Mouse (Mus musculus) 3T3-L1 (cell line): ENCODE measurements around the gene Bend5.

ENCODE experiments used
- DNase-seq: peaks from one replicate; pipeline ENCODE4 v3.0.0-alpha.2; 2015; ENCODE audit warnings: low read depth, low spot score

The Bend5 gene

DNA sequence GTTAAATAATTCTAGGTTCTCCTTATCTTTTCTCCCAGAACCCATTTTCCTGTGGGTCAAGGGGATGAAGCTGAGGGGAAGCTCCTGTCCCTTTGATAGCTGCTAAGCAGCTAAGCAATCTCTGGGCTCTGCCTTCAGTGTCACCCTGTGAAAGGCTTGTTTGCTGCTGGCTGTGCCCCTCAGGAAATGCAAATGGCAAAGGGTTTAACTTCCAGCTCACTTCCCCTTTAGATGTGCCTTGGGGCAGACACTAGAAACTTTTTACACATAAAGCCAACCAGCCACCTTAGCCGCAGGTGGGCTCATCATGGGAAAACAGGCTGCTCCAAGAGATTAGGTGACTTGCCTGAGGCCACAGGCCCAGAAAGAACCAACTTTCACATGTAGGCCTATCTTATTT is 26.9 kb downstream of the Bend5 start:
- DNase-seq: no peak

DNA sequence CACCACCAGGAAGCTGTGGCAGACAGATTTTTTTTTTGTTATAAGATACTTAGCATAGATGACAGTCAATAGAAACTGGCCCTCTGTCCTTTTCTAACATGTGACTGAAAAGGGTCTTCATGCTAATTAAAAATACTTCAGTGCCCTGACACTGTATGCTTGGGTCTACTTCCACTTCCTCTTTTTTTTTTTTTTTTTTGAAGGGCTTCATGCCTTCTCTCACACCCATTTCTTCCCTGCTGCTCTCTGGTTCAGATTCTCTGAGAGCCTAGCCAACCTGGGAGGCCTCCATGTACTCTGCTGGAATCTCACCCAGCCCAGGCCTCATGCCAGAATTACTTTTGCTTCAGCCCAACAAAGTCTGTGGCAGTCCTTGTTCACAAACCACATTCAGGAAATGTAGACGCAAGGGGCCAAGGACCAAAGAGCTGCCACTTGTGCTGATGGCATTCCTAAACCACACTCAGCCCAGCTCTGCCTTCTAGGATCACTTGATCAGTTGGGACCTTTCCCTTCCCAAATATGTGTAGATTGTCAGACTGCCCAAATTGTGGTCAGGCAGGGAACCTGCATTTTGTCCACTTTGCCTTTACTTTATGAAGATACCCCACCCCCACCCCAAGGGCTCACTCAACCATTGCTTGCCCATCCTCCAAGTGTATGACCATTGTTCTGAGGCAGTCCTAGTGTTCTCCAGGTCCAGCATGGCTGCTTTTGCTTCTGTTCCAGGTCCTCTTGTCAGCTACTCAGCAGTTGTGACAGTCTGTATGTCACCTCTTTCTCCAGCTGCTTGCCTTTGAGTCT is 27.8 kb downstream of the Bend5 start:
- DNase-seq: no peak

DNA sequence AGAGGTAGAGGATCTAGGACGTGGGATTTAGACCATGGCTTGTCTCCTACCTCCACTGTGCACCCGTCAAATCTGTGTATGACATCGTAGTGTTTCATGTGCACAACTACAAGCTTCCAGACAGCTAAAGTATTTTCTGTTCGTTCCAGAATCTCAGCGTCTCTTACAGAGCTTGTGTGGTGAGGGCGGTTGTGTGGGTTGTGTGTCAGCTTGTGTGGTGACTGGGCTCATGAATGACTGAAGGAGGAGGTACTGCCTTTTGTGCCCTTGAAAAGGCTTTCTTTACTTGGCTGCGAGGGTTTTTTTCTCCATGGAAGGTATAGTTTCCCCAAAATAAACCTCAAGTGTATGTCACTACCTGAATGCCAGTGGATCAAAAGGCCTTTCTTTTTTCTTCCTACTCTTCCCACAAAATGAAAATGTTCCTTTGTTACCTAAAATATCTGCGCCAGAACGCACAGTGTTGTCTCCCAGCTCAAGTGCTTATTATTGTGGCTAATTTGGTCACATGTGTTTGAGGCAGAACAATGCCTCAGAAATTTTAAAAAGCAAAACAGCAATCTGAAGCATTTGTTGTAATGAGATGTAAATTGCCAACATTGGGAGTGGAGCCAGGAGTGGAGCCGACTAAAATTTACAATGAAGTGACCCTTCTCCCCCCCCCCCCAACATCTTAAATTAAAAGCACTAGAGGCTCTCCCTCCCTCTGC is 29.3 kb downstream of the Bend5 start:
- DNase-seq: no peak

DNA sequence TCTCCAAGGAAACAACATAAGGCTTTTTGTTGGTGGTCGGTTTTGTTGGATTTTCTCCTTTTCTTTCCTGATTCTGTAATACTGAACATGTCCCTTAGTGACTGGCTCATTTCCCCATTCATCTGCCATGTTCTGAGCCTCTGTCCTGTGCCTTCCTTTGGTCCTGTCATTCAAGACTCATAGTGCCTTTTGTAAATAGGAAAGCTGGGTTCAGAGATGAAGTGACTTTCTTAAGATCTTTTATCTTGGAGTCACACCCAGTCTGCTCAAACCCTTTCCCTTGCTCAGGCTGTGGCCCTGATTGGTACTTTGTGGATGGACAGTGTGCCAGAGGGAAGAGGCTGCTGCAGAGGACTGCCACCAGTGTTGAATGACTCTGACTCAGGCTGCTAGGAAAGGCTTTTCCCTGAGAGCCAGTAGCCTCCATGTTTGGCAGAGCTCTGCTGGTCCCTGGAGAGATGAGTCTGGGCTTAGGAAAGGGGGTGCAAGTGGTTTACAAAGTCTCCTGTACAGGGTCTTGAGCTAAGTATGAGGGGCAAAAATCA is 29.9 kb downstream of the Bend5 start:
- DNase-seq: no peak

DNA sequence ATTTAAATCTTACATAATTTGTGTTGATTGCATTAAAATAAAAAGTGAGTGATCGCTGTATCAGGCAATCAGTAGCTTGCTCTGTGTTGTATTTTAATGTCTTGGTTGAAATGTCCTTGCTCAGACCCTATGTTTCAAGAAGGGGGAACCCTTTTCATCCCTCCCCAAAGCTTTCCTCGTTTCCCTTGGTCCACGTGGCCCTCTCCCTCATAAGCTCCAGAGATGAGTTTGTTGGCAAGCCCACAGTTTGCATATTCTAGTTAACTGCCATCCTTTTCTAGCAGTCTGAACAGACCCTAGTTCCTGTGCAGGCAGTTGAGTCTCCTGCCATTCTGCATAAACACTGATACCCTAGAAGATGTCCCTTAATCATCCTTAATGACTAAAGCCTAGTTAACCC is 33.1 kb downstream of the Bend5 start:
- no peak for DNase-seq

DNA sequence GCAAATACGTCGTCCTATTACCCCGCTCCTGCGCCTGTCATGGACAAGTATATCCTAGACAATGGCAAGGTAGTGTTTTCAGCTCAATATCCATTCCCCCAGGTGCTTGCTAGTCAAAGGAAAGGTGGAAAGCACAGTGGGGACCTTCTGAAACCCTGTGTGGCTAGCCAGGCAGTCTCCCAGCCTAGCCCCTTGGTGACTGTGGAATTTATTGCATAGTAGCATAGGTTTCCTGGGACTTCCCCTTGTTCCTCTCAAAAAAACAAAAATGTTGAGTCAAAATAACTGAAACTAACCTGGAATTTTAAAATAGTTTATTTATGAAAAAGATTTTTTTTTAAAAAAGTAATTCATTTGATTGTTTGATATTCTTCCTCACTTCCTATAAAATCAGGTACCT is 33.8 kb downstream of the Bend5 start:
- no peak for DNase-seq

DNA sequence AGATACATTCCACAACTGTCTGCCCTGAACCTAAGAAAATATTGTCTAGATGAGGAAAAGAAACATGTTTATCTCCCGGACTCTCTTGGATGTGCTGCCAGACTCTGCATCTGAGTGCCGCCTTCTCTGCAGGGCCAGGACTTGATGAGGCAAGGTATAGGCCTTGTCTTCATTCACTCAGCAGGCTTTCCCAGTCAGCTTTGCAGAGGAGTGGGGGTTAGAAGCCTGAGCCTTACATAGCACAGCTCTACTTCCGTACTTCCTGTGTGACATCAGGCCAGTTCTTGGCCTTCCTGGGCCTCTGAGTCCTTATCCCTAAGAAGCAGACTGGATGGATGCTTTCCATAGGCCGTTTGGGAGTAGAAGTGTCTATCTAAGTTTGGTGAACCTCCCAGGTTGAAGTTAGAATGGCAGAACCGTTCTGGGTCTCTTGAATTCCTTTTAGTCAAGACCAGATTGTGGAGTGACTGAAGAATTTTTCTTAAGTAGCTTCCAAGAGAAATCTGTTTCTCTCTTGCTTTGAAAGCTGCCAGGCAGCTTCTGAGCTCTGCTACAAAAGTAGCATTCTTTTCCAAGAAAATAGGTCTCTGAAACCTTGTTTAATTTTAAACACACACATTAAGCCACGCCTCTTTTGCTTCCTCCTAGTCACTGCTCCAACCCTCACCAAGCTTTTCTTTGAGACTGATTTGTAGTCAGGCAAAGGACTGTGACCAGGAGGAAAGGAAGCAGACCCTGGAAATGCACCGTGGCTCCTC is 34.8 kb downstream of the Bend5 start:
- no peak for DNase-seq

DNA sequence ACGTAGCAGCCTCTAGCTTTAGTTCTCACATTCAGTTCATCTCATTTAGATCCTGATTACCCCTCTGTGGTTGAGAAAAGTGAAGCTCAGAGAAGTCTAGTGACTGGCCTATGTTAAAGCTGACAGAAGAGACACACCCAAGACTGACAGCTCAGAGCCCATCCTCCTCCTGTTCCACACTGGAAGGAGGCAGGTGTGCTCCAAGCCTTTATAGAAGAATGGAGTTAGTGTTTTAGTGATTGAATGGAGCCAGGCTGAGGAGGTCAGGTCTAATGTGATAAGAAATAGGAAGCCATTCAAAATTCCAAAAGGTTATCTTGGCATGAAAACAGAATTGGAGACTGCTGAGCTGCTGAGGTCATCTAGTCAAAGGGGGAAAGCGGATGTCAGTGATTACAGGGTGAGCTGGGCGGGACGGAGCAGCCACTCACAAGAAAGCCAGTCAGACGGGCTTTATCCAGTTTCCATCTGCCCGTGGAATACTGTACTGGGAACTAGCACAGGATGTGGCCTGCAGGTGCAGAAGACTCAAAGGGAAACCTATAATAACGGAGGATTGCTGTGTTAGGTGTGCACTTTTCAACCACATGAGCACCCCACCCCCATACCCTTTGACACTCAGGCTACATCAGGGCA is 36.6 kb downstream of the Bend5 start:
- DNase-seq: no peak

DNA sequence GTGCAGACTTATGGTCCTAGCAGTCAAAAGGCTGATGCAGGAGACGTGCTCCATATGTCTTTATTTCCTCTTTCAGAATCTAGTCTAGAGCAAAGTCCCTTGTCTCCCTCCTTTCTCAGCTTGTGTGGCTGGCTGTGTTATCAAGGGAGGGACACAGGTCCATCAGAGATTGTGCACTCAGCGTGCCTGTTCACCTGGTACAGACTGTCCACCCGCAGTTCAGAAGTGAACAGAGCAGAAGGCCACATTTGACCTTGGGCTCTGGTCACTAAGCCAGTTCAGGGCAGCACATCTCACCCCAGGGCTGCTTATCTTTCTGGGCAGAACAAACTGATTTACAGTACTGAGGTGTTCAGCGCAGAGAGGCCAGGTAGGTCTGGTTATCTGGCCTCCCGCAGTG is 37.4 kb downstream of the Bend5 start:
- no peak for DNase-seq

DNA sequence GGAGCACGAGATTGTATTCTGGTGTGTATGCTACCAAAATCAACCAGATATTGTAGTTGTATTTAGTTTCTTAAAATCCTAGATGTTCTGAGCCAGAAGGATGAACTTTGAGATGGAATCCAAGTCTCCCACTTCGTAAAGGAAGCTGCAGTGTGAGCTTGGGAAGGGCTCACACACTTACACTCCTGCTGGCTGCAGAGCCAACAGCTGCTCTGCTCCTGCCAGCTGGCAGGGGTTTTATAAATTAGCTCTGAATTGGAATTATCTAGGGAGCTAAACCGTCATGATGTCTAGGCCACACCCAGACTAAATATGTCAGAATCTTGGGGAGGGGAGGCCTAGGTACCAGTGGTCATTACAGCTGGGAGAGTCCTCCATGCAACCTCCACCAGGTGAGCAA is 38.5 kb downstream of the Bend5 start:
- no peak for DNase-seq

DNA sequence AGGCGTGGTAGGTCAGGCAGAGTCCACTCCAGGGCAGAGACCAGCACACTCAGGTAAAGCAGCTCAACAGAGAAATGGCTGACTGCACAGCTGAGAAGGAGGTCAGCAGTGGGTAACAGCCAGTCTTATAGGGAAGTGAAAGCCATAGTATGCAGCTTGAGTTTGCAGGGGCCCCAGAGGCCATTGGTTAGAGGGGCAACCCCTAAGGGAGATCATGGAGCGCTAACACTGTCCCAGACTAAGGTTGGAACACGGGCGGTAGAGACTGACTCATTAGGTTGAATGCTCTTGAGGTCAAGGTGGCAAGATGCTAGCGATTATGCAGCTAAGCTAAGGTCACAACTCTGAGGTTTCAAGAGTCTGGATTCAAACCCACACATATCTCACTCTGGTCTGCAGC is 40.8 kb downstream of the Bend5 start:
- DNase-seq: no peak

DNA sequence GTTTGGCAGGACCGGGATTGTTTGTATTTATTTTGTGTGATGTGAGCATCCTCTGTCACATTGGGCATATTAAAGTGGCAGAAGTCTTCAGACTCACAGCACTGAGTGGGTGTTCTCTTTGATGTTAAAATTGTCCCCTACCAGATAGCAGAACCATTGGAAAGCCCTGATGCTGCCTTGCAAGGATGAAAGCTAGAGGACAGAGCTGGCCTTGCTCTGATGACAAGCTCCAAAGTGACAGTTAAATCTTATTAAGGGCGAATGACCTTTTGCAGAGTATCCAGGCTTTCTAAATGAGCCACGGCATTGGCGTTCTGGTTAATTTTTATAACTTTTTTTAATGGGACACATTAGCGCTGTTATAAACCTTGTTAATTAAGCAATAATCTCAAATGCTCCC is 42.8 kb downstream of the Bend5 start:
- DNase-seq: no peak

DNA sequence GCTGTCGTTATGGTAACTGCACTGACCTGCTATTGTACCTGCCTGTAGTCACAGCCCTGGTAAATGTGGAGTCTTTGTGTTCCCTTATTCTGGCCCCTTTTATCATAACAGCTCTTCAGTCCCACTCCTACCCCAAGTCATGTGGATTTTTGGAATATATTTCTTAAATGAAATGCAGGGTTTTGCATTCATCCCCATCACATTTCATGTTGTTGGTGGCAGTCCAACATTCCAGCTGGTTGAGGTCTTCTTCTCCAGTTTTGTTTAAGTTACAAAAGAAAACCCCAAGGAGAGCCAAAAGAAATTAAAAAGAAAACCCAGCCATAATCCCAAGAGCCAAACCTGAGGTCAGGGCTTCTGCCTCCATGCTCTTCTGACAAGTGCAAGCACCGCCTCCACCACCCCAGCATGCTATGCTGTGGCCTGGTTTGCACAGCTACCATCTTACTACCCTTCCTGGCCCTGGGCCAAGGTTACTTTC is 52.5 kb downstream of the Bend5 start:
- no peak for DNase-seq

DNA sequence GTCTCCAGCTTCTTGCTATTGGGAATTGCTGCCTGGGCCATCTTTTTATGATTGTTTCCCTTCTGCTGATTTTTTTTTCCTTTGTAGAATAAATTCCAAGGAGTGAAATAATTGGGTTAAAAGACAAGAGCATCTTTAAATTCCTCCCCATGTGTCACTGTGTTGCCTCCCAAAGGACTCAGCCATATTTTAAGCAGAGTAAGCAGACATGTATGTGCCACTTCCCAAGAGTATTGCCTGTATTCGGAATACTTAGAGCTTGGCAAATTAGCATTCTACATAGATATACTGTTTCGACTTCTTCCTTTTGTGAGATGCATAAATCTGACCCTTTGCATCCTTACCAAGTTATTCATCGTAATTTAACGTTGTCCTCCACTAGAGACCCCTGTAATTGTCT is 53.0 kb downstream of the Bend5 start:
- DNase-seq: no peak

DNA sequence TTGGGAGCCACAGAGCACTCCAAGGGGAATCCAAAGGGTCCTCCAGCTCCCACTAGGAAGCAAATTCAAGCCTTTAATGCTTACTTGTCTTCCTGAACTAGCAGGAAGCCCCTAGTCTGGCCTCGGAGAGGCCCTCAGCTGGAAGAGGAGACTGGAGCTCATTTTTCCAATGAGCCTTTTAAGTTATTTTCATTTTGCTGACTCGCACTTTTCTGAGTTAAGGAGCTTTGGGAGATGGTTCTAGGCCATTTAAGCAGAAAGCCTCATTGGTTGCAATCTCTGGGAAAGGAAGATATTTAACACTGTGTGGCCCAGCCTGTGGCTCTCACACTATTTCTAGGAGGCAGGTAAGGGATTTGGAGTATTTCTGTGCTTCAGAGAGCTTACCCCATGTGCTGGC is 55.0 kb downstream of the Bend5 start:
- DNase-seq: no peak

DNA sequence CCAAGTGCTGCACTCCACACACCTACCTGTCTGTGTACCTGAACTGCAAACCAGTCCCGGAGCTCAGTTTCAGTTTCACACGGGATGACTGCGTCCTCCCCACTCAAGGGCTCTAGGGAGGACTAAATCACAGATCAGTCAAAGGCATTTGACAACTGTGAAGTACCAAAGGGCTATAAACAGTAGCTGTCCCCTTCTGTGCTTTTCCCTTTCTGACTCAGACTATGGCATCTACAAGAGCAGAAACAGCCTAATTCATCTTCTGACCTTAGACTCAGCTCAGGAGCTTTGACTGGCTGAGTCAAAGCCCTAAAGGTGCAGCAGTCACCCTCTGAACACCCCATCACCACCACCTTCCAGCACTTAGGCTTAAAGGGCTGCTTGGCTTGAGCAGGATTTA is 56.9 kb downstream of the Bend5 start:
- no peak for DNase-seq

DNA sequence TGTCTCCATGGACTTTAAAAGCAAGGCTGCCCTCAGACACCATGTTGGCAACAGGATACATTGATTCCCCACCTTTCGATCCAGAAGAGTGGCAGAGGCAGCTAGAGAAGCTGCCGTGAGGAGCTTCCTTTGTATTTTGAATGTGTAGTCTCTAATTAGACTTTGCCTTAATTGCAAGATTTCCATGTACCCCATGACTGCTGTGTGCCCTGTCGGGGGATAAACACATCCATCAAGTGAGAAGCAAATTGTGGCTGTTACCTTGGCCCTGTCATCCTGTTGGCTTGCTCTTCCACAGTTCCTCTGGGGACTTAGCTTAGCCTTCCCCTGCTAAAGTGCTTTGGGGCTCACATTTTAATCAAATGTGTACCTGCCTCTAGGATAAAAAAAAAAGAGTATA is 57.7 kb downstream of the Bend5 start:
- no peak for DNase-seq

DNA sequence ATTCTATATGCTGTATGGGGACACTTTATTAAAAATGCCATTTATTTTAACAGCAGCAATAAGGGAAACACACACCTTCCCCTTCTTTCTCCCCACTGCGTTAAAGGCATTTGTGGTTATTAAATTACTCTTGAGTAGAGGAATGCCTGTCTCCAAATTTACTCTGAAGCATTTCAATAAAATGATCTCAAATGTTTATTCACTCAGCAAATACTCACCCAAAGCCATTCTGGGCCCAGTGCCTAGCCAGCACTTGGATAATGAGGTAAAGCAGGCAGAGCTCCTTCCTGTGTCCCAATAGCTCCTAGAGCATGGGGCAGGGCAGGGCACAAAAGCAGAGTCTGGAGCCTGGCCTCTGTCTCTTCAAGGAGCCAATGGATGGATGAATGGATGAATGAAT is 58.2 kb downstream of the Bend5 start:
- no peak for DNase-seq

DNA sequence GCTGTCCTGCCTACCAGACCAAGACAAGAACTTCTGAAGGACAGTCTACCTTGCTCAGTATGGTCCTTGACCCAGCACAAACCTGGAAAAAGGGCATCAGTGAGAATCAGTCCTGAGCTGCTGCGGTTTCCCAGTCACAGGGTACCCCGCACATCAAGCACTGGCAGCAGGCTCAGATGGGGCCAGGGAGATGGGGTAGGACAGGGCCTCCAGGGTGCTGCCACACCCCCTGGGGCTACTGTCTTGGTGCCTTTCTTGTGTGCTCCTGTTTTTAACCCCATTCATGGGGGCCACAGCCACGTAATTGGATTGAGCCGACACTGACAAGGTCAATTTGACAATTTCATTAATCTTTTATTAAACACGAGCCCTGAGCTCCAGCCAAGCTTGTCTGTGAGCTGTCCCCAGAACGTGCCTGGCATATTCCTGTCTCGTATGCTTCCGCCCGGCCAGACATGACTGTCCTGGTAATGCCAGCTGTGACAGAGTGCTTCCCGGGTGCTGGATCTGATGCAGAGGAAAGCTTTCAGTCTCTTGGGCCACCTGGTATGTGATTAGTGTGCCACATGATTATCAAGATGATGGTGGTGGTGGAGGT is 60.7 kb downstream of the Bend5 start:
- DNase-seq: no peak

DNA sequence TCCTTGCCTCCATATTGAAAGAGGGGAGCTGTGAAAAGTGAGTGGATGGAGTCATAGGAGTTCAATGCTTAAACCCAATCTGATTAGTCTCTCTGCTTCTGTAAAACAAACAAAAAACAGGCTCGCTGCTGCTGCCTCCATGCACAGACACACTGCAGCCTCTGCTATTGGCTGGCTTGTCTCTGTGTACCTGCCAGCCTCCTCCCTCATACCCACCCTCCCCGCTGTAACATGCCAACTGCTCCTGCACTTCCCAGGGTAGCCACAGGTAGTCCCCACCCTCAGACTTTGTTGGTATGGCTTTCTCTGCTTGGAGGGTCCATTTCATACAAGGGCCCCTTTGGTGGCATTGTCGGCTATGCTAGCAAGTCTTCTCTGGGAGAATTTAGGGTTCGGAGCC is 62.7 kb downstream of the Bend5 start:
- DNase-seq: no peak

DNA sequence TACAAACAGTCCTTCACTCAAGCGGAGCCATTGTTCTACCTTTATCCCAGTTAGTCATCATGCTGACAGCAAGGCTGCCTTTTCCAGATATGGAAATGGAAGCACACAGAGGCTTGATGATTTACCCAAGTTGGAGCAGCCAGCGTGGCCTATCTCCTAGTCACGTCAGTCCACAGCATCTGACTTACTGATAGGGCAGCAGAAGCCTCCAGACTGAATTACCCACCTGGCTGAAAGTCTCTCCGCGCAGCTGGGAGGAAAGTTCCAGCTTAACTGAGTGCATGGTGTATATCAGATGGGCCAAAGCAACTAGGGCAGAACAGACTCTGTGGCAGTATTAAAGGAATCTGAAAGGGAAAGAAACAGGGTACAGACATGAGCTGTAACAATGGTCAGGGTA is 68.7 kb downstream of the Bend5 start:
- no peak for DNase-seq
